Mouse (Mus musculus) NIH3T3 (cell line): ENCODE measurements around the gene Hoxc13.
A peak's percentile ranks its signal among the peaks of the same experiment; 100 is the strongest.

Experiments used
- DNase-seq: peaks from one replicate; pipeline ENCODE4 v3.0.0-alpha.2; 2012; ENCODE audit warnings: low read depth

Hoxc13 gene

GRCm38 (mm10) chr15:102937036-102937666 is 16.2 kb downstream of the Hoxc13 start:
- DNase-seq = no peak

DNA sequence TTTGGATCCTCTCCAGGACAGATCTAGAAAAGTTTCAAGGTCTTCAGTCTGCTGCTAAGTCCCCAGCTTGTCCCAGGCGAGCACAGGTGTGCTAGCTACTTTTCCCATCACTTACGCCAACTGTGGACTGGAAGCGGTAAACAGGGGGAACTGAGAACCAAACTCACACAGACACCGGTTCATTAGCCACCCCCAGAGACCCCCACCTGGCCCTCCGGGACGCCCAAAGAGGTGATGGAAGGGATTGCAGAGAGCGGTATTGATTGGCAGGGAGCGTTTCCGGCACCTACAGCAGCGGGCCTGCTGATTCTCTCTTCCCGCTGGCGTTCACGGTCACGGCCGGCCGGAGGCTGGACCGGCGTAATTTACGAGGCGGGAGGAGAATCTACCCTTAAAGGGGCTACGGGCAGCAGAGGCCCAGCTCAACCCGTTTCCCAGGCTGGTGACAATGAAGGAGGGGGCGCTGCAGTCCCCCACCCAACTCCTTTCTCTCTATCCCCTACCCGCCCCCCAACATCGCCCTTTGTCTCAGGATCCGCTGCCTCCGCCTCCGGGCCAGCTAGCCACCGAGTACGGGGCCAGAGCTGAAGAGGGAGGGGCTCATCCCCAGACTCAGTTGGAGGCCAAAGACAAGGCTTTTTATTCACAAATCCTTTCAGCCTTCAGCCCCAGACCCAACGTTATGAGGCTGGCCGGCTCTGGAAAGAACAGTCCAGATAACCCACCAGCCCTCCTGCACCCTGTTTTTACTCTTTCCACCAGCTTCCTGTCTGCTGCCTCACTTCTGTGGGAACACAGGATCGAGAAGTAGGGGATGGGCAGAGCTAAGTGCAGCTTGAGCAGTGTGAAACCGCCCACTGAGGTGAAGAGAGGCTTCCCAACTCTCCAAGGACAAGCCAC is 18.6 kb downstream of the Hoxc13 start:
- DNase-seq = no peak

DNA sequence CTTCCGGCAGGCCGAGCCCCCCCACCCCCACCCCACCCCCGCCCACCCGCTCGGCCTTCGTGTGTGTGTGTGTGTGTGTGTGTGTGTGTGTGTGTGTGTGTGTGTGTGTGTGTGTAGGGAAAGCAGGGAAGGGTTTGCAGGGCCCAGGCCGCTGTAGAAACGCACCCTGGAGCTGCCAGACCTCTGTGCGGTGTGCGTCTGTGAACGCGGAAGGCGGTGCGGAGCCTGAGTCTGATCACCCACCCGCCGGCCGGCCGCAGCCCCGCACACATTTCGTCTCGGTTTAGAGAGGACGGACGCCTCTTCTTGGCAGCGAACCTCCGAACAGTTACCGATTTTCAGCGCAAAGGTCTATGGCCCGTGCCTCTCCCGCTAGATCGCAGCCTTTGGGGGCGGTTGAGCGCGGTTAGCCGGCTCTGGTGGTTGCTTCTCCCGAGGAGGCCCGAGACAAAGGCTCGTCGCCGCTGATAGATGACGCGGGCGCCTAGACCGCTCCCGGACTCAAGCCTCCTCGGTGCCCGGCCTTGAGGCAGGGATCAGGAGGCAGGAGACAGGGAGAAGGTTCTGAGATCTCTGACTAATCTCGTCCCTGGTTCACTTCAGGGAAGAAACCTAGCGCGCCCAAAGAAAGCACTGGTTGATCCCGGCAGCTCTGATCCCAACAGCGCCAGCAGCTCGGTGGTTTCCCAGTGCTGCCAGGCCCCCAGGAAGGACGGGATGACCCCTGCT is 22.0 kb downstream of the Hoxc13 start:
- DNase-seq = no peak

GRCm38 (mm10) chr15:102943468-102943813 is 22.5 kb downstream of the Hoxc13 start:
- no peak for DNase-seq

DNA sequence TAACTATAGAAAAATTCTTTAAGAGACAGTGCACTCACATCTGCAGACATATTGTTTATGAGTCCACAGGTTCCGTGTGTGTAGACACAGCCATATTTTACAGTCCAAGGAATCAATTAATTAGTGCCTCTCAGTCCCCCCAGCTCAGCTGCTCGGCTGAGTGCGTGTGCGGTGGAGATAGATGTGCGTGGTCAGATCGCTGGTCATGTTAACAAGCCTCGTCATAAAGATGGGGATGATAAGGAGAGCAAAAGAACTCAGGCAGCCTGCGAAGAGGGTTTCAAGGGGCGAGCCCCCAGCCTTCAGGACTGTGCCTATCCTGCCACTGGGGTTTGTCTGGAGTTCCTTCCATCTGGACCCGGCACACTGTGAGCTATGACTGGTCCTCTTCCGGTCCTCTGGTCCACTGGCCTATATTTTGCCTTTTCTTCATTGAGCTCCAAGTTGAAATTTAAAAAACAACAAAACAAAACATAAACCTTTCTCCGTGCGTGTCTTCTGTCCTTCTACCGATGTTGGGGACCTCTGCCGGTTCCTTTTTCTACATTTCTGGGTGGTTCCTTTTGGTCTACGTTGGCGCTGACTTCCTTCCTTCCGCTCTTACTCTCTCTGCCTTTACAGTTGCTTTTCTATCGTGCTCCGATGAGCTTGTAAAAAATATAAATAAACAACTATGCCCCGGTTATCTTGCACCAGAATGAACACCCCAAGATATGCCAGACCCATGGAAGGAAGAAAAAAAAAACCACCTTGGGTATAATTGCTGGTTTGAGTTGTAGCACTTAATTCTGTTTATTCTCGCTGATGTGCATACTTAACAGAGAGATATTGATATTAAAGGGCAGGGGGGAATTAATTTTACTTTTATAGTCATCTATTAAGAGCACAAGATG is 24.5 kb downstream of the Hoxc13 start:
- DNase-seq = no peak

DNA sequence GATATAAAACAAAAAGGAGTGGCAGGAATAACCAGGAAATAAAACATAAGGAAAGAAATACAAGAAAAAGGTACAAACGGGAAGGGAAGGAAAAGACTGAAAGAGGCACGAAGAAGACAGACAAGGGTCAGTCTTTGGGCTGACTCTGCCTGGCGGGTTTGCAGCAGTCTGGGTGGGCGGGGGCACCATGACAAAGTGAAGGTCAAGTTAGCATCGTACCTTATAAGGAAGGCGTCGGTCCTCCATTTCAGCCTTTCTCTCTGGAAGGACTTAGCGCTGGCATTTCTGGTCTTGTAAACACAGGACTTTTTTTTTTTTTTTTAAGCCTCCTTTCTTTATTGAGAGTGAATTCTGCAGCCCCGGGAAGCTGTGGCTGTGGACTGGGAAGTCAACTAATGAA is 26.4 kb downstream of the Hoxc13 start:
- DNase-seq = peak; percentile 55

DNA sequence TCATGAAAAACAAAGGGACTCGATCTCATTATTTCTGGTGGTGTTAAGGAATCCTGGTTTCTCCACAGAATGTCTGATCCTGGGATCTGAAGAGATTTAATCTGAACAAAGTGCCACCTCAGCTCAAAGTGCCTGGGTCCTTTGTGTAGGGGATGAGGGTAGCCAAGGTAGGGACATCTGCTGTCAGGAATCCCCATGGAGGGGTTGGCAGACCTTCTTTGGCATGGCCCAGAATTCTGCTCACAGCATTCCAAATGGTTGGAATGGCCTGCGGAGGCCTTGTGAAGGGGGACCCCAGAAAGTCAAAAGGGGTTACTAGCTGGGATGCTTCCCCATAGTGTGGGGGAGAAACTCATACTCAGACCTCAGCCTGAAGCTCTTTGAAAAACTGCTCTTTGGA is 27.9 kb downstream of the Hoxc13 start:
- DNase-seq = no peak

DNA sequence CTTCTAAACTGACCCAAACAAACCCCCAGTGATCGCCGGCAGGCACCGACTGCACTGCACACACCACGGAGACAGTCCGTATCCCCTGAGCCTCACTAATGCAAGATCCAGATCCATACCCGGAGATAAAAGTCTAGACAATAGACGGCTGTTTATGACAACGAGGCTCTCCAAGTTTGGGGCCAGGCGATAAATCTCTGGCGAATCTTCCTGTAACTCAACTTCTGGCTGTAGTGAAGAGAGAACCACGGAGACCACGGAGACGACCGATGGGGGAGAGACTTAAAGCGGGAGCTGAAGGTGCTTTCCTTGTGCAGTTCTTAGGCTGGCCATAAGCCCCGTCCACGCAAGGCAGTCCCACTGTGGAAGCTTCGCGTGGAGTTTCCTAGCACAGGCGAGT is 28.8 kb downstream of the Hoxc13 start:
- no peak for DNase-seq

- DNase-seq = no peak
These were observed 30.0 kb downstream of the Hoxc13 start for GRCm38 (mm10) chr15:102950877-102951276.

- no peak for DNase-seq
These were observed 32.7 kb downstream of the Hoxc13 start for GRCm38 (mm10) chr15:102953561-102953960.

DNA sequence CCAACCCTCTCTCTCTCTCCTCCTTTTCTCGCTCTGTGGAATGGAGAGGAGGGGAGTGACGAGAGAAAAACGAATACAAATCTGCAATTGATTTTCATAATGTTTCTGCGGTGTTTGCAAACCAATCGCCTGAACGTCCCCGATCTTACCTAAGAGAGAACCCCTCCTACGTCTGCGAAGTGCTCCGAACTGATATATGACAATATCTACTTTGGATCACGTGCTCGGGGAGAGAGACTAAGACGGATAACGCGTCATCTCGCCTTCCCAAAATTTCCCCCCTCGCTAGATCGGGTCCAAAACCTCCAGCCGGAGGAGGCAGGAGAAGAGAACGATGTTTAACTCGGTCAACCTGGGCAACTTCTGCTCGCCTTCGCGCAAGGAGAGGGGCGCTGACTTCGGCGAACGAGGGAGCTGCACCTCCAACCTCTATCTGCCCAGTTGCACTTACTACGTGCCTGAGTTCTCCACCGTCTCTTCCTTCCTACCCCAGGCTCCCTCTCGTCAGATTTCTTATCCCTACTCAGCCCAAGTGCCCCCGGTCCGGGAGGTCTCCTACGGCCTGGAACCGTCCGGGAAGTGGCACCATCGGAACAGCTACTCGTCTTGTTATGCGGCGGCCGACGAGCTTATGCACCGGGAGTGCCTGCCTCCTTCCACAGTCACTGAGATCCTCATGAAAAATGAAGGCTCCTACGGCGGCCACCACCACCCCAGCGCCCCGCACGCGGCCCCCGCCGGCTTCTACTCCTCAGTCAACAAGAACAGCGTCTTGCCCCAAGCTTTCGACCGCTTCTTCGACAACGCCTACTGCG is 33.5 kb downstream of the Hoxc13 start, which contains the start of gene Hoxc11:
Gene Hoxc11, plus strand, starts transcription at position 236 of the 815 bp plus-strand sequence.
- no peak for DNase-seq

GRCm38 (mm10) chr15:102955007-102955382 is 34.1 kb downstream of the Hoxc13 start:
- DNase-seq = no peak

DNA sequence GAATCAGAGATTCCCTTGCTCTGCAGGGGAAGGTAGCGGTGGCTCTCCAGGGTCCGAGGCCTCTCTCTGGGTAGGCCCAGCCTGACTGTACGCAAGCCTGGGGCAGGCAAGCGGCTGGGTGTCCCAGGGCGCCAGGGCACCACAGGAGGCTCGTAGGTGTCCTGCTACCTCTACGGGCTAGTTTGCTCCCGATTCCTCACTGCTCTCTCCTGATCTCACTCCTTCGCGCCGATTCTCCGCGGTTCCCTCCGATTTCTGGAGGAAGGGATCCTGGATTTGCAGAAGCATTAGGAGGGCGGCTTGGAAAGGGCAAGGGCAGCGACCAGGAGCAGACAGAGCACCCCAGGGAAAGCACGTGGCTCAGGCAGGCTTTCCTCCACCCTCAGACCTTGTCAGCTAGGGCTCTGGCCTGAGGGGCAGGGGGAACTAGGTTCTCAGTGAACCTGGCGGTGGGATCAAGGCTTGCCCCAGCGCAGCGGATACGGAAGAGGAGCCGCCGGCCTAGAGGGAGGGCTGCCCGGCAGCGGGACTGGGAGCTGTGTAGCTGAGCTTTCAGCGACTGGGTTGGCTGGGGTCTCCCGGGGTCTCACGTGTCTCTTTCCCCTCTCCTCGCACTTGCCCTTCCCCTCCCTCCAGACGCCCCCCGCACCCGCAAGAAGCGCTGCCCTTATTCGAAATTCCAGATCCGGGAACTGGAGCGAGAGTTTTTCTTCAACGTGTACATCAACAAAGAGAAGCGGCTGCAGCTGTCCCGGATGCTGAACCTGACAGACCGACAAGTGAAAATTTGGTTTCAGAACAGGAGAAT is 35.1 kb downstream of the Hoxc13 start:
- no peak for DNase-seq

- no peak for DNase-seq
These were observed 36.0 kb downstream of the Hoxc13 start for GRCm38 (mm10) chr15:102956906-102957305.

DNA sequence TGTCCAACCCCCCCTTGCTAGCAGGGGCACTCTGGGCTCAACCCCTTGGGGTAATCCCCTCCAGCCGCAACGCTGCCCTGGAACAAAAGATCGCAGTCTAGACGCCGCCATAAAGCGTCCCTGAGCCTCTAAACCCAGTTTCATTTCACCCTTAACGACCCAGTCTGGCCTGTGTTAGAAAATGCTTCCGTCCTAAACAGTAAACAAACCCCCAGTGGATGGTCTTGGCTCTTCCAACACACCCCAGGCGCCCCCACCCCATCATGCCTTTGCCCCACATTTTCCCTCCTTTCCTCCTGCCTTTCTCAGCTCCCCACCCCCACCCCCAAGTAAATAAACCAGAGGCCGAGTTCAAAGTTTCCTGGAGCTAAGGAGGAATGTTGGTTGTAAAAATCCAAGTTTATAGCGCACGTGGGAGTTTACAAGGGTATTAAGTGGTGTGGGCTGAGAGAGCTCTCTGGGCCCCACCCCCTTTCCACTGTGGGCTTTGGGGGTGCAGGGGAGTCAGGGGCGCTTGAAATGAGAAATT is 38.8 kb downstream of the Hoxc13 start:
- DNase-seq = no peak

GRCm38 (mm10) chr15:102961728-102962127 is 40.8 kb downstream of the Hoxc13 start:
- DNase-seq = no peak

DNA sequence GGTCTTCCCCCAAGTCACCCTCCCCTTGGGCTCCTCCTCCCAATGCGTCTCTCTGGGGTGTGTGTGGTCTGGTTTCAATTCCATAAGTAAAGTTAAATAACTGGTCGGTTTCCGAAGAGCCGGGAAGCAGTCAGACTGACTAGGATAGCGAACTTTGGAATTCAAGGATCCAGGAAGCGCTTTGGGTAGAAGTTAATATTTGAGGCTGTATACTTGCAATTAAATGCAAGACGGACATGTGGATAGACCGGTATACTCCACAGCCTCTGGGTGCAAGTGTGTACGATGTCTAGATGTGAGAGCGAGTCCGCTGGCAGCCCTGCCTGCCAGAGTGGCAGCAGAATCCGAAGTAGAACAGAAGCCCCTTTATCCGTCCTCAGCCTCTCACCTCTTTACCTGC is 41.6 kb downstream of the Hoxc13 start:
- DNase-seq = no peak

DNA sequence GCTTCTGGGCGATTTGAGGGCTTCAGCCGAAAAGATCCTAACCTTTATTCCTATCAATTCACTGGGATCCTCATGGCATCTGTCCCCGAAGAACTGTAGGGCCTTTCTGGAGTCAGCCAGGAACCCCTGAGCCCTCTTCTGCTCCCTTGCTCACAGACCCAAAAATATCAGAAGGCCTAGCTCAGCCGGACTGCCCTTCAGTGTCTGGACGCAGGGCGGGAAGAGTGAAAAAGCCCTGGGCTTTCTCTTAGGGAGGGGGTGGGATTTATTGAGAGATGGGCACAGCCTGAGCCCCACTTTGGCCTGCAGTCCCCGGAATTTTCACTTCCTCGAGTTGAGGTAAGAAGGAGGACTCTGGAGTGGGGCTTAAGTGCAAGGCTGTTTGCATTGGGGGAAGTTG is 42.4 kb downstream of the Hoxc13 start:
- no peak for DNase-seq

- DNase-seq = no peak
These were observed 43.1 kb downstream of the Hoxc13 start for GRCm38 (mm10) chr15:102963671-102964640.
